Mouse (Mus musculus) bone marrow macrophage, adult 2 months (primary cell): ENCODE data around the gene Loxl4. TPM values are rescaled to one million over a fixed set of nuclear protein-coding genes. Genes with fewer than 3 reads are reported as not detected.

Experiments used
- H3K27ac ChIP-seq: 2 replicates; pipeline ENCODE4 v1.5.1; 2012; ENCODE audit warnings: low read depth, low read length; ENCODE audit not compliant: insufficient read depth
- H3K4me1 ChIP-seq: 2 replicates; pipeline ENCODE4 v1.6.1; 2012; ENCODE audit warnings: low read length; ENCODE audit not compliant: control insufficient read depth, insufficient read depth
- H3K4me3 ChIP-seq: 2 replicates; pipeline ENCODE4 v1.5.1; 2012; ENCODE audit warnings: mild to moderate bottlenecking, low read length, moderate library complexity; ENCODE audit not compliant: insufficient read depth
- CTCF ChIP-seq: IDR thresholded peaks from 2 replicates; pipeline ENCODE4 v1.5.1; 2012; ENCODE audit warnings: low read depth, mild to moderate bottlenecking, low read length, moderate library complexity
- POLR2A ChIP-seq: IDR thresholded peaks from 2 replicates; pipeline ENCODE4 v1.6.1; 2012; ENCODE audit warnings: mild to moderate bottlenecking, low read depth, low read length, borderline replicate concordance
- polyA plus RNA-seq: library from polyadenylated mRNA; stranded (reverse); fragments of >200 nt; gene quantifications from 2 replicates; pipeline ENCODE4 v1.2.4, GENCODE M21; 2012; ENCODE audit not compliant: missing spikeins, insufficient read depth, insufficient read length

The Loxl4 gene
- polyA plus RNA-seq, 1 experiment = 0.15 TPM

GRCm38 (mm10) chr19:42593456-42593855 lies 19.2 kb downstream of the Loxl4 start:
- Histone ChIP-seq H3K27ac (no peak overlapping the region), H3K4me1 (no peaks in the 10 kb centered on the region), H3K4me3 (no peak overlapping the region)
- TF ChIP-seq POLR2A (no peak), CTCF (no peak)

GRCm38 (mm10) chr19:42591534-42591933 lies 21.1 kb downstream of the Loxl4 start:
- H3K27ac ChIP-seq = no peak overlapping the region
- H3K4me3 ChIP-seq = no peak overlapping the region
- H3K4me1 ChIP-seq = peaks cover 5% of the 10 kb centered on the region; the same call in 1 of the 2 replicates
- TF ChIP-seq CTCF (no peak), POLR2A (no peak)

GRCm38 (mm10) chr19:42589246-42589645 lies 23.4 kb downstream of the Loxl4 start:
- no peak overlapping the region for H3K4me3 ChIP-seq
- no peak overlapping the region for H3K27ac ChIP-seq
- peaks cover 5% of the 10 kb centered on the region; the same call in 1 of the 2 replicates for H3K4me1 ChIP-seq
- TF ChIP-seq CTCF (no peak), POLR2A (no peak)

- H3K4me3 ChIP-seq = no peak overlapping the region
- TF ChIP-seq POLR2A (no peak), CTCF (no peak)
- H3K4me1 ChIP-seq = peaks cover 5% of the 10 kb centered on the region; the same call in 1 of the 2 replicates
- 0 out of 2 replicates have a peak overlapping the region, but pooled peaks have one; percentile 19 for H3K27ac ChIP-seq
These were observed 24.9 kb downstream of the Loxl4 start for GRCm38 (mm10) chr19:42587704-42588103.

- H3K4me3 ChIP-seq = no peak overlapping the region
- peaks cover 5% of the 10 kb centered on the region; the same call in 1 of the 2 replicates for H3K4me1 ChIP-seq
- no peak overlapping the region for H3K27ac ChIP-seq
- no peak for TF ChIP-seq POLR2A
These were observed 28.4 kb downstream of the Loxl4 start for GRCm38 (mm10) chr19:42584188-42584587.

GRCm38 (mm10) chr19:42583677-42584076 lies 28.9 kb downstream of the Loxl4 start:
- no peak for TF ChIP-seq POLR2A
- peaks cover 5% of the 10 kb centered on the region; the same call in 1 of the 2 replicates for H3K4me1 ChIP-seq
- no peak overlapping the region for H3K27ac ChIP-seq

GRCm38 (mm10) chr19:42582811-42583370 lies 29.7 kb downstream of the Loxl4 start:
- no peak for TF ChIP-seq POLR2A
- no peak for TF ChIP-seq CTCF
- Histone ChIP-seq H3K4me3 (no peak overlapping the region), H3K27ac (no peak overlapping the region), H3K4me1 (peaks cover 3% of the 10 kb centered on the region; the same call in 1 of the 2 replicates)

More at GRCm38 (mm10) chr19:42583677-42584076, 28.9 kb downstream of the Loxl4 start:
- H3K4me3 ChIP-seq = no peak overlapping the region

GRCm38 (mm10) chr19:42580701-42581100 lies 31.9 kb downstream of the Loxl4 start:
- no peak for TF ChIP-seq POLR2A
- TF ChIP-seq CTCF = no peak
- Histone ChIP-seq H3K4me1 (no peaks in the 10 kb centered on the region), H3K4me3 (no peak overlapping the region), H3K27ac (no peak overlapping the region)

- no peaks in the 10 kb centered on the region for H3K4me1 ChIP-seq
- TF ChIP-seq CTCF (no peak), POLR2A (no peak)
- no peak overlapping the region for H3K27ac ChIP-seq
- H3K4me3 ChIP-seq = no peak overlapping the region
These were observed 34.0 kb downstream of the Loxl4 start for GRCm38 (mm10) chr19:42578631-42579030.

GRCm38 (mm10) chr19:42576856-42577255 lies 35.8 kb downstream of the Loxl4 start:
- Histone ChIP-seq H3K4me1 (no peaks in the 10 kb centered on the region), H3K27ac (no peak overlapping the region), H3K4me3 (no peak overlapping the region)
- no peak for TF ChIP-seq CTCF
- TF ChIP-seq POLR2A = no peak
